Mouse (Mus musculus) left cerebral cortex, postnatal 4 days (tissue): ENCODE measurements around the gene Plekhd1. TPM values are rescaled to one million over a fixed set of nuclear protein-coding genes. Genes with fewer than 3 reads are reported as not detected.

ENCODE experiments used
- DNase-seq: peaks from one replicate; pipeline ENCODE4 v3.0.0-alpha.2; 2022
- intact Hi-C: fragments of 180-260 bp; cut with DNase I; formaldehyde crosslinking; loops from one replicate; pipeline ENCODE4 v1.15.1; 2025
- total RNA-seq, 2 experiments: library from RNA; stranded (reverse); gene quantifications; 2 replicates each; pipeline ENCODE4 v1.2.3; 2021

Plekhd1 gene
- total RNA-seq, 2 experiments from 2014 or later, result 1.4 to 1.6 TPM

GRCm38 (mm10) chr12:80744614-80745013 is 52.2 kb downstream of the Plekhd1 start:
- no peak for DNase-seq
- intact Hi-C loops, result no loop called here

DNA sequence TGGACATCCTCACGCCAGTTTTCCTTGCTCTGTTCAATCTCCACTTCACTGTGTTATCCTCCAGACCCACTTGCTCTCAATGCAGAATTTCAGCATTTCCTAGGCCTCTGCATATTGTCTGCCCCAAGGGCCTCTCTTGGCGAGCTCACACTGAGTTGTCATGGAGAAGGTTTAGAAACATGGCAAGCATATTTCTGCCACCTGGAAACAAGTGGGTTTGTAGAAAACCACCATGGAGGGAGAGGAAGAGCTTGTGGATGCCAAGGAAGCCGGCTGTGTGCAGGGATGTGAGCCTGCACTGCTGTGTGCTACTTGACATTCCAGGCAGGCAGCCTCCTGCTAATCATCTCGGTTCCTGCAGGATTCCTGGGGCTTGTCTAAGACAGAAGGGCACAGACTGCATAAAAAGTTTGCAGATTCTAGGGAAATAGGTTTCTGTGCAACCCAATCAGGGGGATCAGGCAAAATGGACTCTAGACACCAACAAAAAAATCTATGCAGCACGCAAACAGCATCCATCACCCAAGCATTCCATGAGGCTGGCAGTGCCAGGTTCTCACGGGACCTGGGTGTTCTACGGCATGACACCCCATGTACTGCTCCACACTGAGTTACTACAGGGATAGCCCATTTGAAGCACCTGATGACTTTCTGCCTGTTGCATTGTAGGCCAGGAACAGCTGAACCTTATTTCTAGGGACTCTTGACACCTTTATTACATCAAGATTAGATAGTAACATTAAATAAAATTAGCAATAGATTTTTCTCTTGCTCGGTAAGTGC is 53.8 kb downstream of the Plekhd1 start:
- intact Hi-C loops, result no loop called here
- peak; percentile 61 for DNase-seq

DNA sequence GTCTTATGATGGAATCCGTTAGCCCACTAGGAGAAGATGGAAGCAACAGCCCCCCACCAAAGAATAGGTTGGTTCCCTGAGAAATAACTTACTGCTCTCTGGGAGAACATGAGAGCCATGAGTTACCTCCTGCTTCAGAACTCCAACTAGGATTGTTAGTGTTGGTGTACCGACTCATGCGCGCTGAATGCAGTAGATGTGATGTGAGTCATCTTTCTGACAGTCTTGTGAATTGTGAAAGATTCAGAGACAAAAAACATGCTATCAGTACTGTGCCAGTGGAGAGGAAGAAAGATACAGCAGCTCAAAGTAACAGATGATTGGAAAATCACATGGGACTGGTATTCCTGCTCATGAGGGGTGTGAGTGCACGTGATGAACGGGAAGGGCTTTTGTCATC is 59.2 kb downstream of the Plekhd1 start:
- intact Hi-C loops, result no loop called here
- DNase-seq, result no peak

DNA sequence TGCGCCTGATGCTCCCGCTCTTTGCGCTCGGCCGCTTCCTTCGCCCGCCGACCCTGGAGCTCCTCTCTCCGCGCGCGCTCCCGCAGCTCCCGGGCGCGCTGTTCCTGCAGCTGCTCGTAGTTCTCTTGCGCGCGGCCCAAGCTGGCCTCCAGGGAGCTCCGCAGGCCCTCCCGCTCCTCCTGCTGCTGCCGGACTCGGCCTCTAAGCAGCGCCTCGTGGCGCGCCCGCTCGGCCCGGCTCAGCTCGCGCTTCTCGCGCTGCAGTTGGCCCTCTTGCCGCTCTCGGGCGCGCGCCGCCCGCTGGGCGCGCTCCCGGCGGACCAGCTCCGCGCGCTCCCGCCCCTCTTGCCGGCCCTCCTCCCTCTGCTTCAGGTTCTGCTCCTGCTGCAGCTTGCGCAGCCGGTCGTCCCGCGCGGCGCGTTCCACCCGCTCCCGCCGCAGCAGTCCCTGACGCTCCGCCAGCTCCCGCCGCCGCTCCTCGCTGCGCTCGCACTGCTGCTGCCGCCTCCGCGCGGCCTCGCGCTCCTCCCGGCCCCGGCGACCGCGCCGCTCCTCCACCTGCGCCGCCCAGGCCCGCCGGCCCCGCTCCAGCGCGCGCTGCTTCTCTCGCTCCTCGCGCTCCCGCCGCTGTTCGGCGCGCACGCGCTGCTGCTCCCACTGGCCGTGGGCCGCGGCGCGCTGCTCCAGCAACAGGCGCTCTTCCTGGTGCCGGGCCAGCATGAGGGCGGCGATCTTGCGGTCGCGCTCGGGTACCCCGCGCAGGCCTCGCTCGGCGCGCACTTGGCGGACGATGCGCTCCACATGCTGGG is 65.6 kb downstream of the Plekhd1 start:
- intact Hi-C loops, result no loop called here
- peak; percentile 50 for DNase-seq

DNA sequence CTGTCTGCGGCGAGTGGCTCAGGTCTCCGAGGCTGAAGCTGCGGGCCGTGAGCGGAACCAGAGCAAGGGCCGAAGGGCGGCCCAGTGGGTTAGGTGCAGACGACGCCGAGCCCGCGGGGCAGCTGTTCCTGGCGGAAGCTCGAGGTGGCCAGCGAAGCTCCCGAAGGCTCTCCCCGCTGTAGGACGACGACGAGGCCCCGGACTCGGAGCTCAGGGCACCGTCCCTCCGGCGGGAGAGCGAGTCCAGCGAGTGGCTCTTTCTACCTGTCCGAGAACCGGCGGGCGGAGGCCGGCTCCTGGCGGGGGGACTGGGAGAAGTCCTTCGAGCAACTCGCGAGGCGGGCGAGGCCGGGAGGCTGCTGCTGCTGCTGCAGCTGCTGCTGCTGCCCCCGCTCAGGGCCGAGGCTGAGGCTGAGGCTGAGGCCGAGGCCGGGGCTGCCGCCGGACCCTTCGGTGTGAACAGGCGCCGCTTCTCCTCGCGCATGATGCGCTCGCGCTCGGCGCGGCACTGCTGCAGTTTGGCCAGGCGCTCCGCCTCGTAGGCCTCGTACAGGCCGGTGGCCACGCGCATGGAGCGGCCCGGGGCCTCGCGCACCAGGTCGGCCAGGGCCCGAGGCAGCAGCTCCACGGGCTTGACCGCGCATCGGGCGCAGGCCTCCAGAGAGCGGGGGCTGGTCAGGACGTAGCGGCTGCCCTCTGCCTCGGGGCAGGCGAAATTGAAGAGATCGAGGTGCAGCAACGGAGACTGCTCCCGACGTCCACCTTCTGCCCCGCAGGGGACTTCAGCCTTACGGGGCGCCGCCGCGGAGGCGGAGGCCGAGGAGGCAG is 66.4 kb downstream of the Plekhd1 start:
- intact Hi-C loops, result no loop called here
- peak; percentile 14 for DNase-seq

GRCm38 (mm10) chr12:80759387-80759712 is 67.0 kb downstream of the Plekhd1 start:
- peak; percentile 35 for DNase-seq
- intact Hi-C loops, result no loop called here

GRCm38 (mm10) chr12:80759713-80760395 is 67.5 kb downstream of the Plekhd1 start:
- DNase-seq, result peak; percentile 69
- intact Hi-C loops, result loop anchor here (2.0 kb wide), 1 partner anchor 29 kb away; no protein-coding TSS in a partner anchor

- peak; percentile 90 for DNase-seq
- intact Hi-C loops, result loop anchor here (2.0 kb wide), 1 partner anchor 30 kb away; no protein-coding TSS in a partner anchor
Observed at GRCm38 (mm10) chr12:80760396-80760801, 68.0 kb downstream of the Plekhd1 start, which contains the start of gene Ccdc177. TSS of gene Ccdc177 (minus strand) at chr12:80760687.

- intact Hi-C loops, result no loop called here
- no peak for DNase-seq
Observed at GRCm38 (mm10) chr12:80762982-80763381, 70.6 kb downstream of the Plekhd1 start.

DNA sequence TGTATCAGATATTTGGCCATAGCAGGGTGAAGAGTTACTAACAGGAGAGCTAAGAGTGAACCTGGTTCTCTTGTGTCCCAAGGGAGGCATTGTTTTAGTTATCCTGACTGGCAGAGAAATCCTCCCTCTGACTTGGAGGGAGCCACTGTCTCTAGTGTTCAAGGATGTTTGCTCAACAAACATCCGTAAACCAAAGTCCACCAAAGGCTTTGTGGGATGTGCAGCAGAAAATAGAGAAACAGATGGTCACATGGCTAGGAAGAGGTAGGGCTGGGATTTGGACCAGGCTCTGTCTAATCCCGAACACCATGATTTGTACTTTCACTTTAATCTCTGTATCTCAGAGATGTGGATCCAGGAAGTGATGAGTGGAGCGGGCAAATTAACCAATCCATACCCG is 71.7 kb downstream of the Plekhd1 start:
- intact Hi-C loops, result no loop called here
- no peak for DNase-seq

- DNase-seq, result peak; percentile 80
- intact Hi-C loops, result loop anchor here (2.0 kb wide), 1 partner anchor 125 kb away; no protein-coding TSS in a partner anchor
Observed at GRCm38 (mm10) chr12:80769697-80770096, 77.3 kb downstream of the Plekhd1 start.

Other genes with a start within 250 kb of the Plekhd1 start
- 10 to 100 TPM; 55.2 to 58.7 TPM for gene Exd2, start 229.5 kb upstream of the Plekhd1 start, total RNA-seq
- 10 to 100 TPM; 32.8 to 40.6 TPM for gene Galnt16, start 174.3 kb upstream of the Plekhd1 start, total RNA-seq
- 10 to 100 TPM; 39.2 to 43.1 TPM for gene Slc39a9, start 48.7 kb upstream of the Plekhd1 start, total RNA-seq
- 10 to 100 TPM; 87.2 to 99.7 TPM for gene Erh, start 48.2 kb upstream of the Plekhd1 start, total RNA-seq
- gene Ccdc177, start 68.1 kb downstream of the Plekhd1 start, total RNA-seq, result 10 to 100 TPM; 17.1 to 19.5 TPM
- gene Susd6, start 97.9 kb downstream of the Plekhd1 start, total RNA-seq, result 10 to 100 TPM; 19.6 to 21.4 TPM